Mouse (Mus musculus) testis, adult 2 months (tissue): ENCODE measurements at regions not wholly inside any gene's neighbourhood (a gene's known extent, or its start where the extent isn't known, plus 50 kb on each side); places are given as distances from the start of the nearest gene placed in this dataset.

Source experiments
- CTCF ChIP-seq: fragments of 200-500 bp; IDR thresholded peaks from 2 replicates; pipeline ENCODE4 v1.5.1; 2012; ENCODE audit warnings: low read depth, mild to moderate bottlenecking, inconsistent platforms, low read length, moderate library complexity; ENCODE audit not compliant: control insufficient read depth, insufficient read depth, insufficient replicate concordance
- POLR2A ChIP-seq: fragments of 200-500 bp; IDR thresholded peaks from 2 replicates; pipeline ENCODE4 v1.6.1; 2012; ENCODE audit warnings: low read depth, mild to moderate bottlenecking, inconsistent platforms, low read length, moderate library complexity; ENCODE audit not compliant: control insufficient read depth

DNA sequence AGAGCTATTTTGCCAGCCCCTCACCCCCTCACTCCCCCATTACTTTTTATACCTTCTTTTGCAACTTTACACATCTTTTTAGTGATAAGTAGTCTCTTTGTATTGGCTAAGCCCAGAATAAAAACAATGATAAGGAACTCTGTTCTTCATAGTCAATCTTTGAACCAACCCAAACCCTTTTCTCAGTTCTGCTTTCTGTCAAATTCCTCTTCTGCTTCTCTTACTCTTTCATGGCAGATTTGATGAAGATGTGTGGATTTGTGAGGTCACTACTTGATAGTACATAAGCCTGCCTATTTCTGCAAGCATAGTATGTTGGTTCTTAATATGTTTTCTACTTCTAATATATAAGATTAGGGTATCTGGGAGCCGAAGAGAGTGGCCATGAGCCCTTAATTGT lies 156.6 kb downstream of the Phlda1 start:
- TF ChIP-seq CTCF: no peak
- TF ChIP-seq POLR2A: no peak
